Mouse (Mus musculus) left cerebral cortex, adult 9 months (tissue): ENCODE results near the gene Exog.

Experiments used
- DNase-seq, 2 experiments: peaks; one replicate each; pipeline ENCODE4 v3.0.0; 2022; ENCODE audit warnings: low spot score in 2 of 2

Gene Exog

DNA sequence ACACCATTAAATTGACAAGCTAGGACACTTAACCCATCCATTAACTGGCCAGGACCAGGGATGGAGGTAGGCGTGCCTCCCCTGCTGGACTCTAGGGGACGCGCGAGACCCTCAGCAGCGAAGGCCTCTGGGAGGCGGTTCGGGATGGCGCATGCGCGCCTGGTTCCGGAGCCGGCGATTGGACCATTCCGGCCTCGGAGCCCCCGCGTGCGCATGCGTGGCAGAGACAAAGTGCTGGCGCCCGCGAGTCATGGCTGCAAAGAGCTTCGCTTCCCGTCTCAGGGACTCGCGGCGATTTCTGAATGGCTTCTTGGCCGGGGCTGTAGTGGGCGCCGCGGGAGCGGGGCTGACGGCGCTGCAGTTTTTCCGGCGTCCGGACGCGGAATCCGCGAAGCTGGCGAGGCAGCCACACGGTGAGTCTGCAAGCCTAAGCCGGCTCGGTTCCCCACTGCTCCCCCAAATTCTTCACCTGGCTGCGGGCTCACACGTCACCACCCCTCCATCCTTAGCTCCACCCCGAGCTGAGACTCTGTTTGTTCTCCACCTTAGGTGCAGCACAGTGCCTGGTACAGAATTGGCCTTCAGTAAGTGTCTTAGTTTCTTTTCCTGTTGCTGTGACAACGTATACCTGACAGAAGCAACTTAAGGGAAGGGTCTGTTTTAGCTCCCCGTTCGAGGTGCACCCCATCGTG, at the start of gene Exog:
Gene Exog, plus strand, starts transcription at position 206 of the 692 bp plus-strand sequence.
- peak; percentile 92 to 98 for DNase-seq

GRCm38 (mm10) chr9:119401351-119401750, 43.4 kb upstream of the Exog start:
- DNase-seq: peak; percentile 44 to 58

- DNase-seq: peak; percentile 79 to 91
Measured at GRCm38 (mm10) chr9:119401801-119402214, 42.9 kb upstream of the Exog start, which contains the start of gene Acvr2b. Gene Acvr2b (plus strand): TSS chr9:119402118.

DNA sequence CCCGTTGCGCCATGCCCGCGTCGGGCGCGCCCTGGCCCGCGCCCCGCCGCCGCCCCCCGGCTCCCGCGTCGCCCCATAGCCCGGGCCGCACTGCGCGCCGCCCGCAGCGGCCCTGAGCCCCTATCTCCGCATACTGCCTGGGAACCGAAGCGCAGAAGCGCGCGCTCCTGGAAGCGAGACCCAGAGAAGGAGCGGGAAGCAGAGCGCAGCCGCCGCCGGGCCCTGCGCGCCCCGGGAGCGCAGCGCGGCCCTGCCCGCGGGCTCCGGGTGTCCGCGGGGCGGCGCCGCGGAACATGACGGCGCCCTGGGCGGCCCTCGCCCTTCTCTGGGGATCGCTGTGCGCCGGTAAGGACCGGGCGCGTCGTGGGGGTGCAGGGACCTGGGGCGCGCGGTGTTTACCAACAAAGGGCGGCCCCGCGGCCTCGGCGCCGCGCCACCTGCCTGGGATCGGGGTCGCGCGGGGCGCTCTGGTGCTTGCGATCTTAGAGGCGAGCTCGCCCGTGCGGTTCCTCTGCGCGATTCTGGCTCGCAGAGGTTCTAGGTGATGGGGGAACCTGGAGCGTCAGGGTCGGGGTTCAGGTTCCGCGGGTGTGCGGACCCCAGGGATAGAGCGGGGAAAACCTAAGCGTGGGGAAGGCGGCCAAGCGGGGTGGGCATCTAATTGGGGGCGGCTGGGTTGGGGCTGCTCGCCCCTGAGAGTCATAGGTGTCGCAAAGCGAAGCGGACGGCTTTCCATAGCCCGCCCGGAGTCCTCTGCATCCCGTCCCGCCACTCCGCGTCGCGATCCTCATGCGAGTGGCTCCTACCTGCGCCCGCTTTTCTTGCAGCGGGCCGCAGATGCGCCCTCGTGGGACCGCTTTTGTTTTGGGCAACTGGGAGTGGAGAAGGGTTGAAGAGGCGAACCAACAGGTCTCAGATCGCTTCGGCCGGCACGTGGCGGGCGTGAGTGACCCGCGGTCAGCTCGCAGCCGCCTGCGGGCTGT, 42.2 kb upstream of the Exog start:
- DNase-seq: peak in 1 of 2 experiments; percentile 29

- no peak for DNase-seq
Measured at GRCm38 (mm10) chr9:119403236-119403641, 41.5 kb upstream of the Exog start.

DNA sequence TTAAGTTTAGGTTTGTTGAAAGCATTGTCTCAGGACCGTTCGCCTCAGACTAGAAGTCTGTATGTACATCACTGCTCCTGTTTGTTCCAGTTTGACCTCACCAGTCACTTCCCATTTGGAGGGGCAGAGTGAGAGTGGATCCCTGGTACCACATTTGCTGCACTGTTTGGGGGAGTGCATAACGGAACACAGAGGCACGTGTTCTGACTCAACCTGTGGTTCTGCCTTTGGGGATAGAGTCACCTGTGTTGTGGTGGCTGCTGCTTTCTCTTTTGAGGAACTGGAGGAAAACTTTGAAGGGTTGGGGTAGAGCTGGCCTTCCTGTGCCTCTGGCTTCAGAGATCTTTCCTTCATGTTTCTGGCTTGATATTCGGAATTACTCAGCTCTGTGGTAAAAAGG, 40.7 kb upstream of the Exog start:
- DNase-seq: no peak

- DNase-seq: no peak
Measured at GRCm38 (mm10) chr9:119407884-119408283, 36.9 kb upstream of the Exog start.

GRCm38 (mm10) chr9:119408898-119409664, 35.7 kb upstream of the Exog start:
- peak in 1 of 2 experiments; percentile 37 for DNase-seq

GRCm38 (mm10) chr9:119409864-119410263, 34.9 kb upstream of the Exog start:
- no peak for DNase-seq

GRCm38 (mm10) chr9:119418025-119418424, 26.7 kb upstream of the Exog start:
- DNase-seq: no peak

DNA sequence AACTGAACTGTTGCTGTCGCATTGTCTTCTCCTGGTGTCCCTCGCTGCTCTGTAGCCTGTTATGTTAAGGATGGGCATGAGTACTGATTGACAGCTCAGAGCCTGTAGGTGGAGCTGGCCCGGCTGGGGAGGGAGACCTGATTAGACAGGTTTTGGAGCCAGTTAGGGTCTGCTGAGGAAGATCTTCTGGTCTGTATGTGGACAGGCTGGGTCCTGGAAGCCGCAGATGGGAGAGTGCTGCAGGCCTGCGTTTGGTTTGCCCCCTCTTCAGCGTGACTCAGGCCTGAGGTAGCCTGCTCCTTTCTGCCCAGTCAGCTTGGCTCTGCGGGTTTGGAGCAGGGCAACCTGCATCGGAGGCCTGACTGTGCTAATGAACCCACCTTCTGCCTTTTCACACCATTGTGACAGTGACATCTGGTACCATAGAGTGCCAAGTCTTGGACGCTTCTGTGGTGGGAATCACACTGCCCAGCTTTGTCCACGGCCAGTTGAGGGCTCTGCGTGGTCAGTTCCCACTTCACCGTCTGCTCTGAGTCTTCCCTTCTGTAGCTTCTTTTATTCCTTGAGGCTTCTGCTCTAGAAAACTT, 24.8 kb upstream of the Exog start:
- DNase-seq: no peak

DNA sequence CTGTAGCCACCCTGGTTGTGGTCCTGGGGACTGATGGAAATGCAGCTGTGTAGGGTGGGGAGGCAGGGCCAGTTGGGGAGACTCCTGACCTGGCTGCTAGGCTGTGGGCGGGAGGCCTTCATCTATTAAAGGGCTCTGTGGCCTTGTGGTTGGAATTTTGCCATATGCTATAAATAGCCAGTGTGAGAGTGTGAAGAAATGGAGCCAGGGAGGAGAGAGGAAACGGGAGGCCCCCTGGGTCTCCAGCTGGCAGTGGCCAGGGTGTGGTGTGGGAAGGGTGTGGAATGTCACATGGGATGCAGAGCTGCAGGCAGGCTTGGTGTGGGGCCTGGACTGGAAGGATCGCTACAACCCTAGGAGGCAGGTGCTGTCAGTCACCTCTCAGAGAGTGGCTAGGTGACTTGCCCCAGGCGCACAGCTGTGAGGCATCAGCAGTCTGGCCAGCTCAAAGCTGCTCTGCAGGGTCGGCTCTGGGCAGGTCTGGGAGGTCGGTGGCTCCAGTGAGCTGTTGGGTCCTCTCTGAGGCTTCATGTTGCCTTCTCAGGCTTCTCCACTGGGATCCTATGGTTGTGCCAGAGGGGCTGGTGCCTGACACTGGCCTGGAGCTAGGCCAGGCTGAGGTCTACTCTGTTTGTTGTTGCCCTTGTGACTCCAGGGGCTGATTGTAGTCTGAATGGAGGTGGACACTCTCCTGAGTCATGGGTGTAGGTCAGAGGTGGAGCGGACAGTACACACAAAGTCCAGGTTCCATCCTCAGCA, 19.3 kb upstream of the Exog start:
- DNase-seq: no peak

GRCm38 (mm10) chr9:119425976-119426415, 18.7 kb upstream of the Exog start:
- DNase-seq: no peak

- no peak for DNase-seq
Measured at GRCm38 (mm10) chr9:119426483-119426882, 18.3 kb upstream of the Exog start.

DNA sequence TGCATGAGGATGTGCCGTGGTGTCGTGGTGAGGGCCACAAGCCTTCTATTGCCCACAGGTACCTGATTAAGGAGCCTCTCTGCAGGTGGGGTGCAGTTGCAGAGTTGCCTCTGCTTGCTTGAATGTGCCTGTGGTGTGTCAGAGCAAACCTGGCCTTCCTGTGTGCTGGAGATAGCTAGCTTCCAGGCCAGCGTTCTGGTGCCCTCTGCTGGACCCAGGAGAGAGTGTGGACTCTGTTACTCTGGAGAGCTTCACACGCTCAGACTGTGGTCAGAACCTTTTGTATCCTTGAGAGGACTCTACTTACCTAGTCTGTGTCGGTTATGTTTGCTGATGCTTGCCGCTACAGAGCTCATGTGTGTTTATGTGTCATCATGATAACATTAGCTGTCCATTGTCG, 14.4 kb upstream of the Exog start:
- DNase-seq: peak in 1 of 2 experiments; percentile 83

GRCm38 (mm10) chr9:119435855-119436254, 8.9 kb upstream of the Exog start:
- no peak for DNase-seq

GRCm38 (mm10) chr9:119438065-119438464, 6.7 kb upstream of the Exog start:
- DNase-seq: no peak

DNA sequence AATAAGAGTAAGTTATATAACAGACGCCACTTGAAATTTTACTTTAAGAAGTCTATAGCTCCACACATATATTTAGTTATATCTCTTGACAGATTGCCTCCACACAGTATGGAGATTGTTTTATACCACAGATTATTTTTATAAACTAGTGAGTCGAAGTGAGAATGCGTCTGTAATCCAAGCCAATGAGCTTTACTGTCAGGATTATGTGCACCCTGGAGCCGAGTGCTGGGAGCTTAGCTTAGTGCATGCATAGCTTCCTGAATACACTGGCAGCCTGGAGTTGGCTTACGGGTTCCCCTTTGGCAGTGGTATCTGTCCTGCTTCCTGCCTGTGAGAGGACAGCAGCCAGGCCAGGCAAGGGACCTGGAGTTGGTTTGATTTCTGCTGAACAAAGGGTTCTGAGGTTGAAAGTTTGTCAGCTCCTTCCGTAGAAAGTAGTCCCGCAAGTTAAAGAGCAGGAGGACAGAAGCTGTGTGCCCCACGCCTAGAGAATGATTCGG, 6.2 kb upstream of the Exog start:
- DNase-seq: no peak

DNA sequence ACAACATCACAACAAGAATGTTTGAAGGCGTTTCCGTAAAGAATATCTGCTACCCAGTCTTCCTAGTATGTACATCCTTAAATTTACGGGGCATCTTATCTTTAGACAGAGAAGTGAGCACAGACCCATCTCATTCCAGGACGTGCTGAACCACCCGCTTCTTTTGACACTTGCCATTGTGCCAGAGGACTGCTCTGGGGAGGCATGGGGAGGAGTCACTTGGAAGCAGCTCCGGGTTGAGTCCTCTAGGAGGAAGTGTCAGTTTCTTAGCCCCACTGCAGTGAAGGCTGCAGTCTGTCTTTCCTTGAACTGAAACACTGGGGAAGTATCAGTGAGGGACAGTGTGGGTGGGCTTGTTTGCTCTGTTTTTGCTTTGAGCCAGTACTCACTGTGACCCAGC, 994 bp downstream of the Exog start:
- no peak for DNase-seq

DNA sequence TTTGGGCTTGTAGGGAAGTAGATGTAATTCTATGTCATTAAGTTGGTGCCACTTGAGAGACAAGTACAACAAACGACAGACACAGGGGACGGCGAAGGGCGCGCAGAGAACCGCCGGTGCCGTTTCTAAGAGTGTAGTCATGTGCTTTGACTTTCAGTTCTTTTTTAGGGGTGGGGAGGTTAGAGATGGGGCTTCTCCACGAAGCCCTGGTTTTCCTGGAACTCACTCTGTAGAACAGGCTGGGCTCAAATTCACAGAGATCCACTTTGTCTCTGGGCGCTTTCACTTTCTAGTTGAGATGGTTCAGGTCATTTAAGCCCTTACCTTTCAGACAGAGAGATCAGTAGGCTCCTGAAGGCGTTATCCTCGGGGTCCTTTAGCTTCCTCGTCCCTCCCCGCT, 11.2 kb downstream of the Exog start:
- no peak for DNase-seq
